Mouse (Mus musculus) erythroblast, embryonic 14.5 days (primary cell): ENCODE data around the gene Usp48.

Experiments
- GATA1 ChIP-seq: IDR thresholded peaks from 2 replicates; pipeline ENCODE4 v1.6.1; 2012; ENCODE audit warnings: low read length, inconsistent platforms, mixed read lengths
- TAL1 ChIP-seq: IDR thresholded peaks from 3 replicates; pipeline ENCODE4 v1.6.1; 2012; ENCODE audit warnings: low read length, inconsistent platforms, mixed read lengths

DNA sequence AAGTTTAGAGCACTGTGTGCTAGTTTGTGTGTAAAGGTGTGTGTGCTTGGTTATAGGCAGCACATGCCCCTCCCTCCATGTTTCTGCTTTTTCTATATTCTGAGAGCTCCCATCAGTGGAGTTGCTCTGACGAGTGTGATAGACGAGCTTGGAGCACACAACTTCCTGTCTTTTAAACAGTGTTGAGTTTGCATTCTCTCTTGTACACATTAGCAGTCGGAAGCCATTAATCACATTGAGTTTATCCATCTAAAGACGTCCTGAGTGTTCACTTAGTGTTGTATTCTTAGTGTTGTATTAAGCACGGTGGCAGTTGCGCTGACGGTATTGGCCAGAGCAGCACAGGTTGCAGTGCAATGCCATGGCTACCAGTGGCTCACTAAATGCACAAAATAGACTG, 15.7 kb downstream of the Usp48 start:
- no peak for TF ChIP-seq TAL1
- no peak for TF ChIP-seq GATA1
